ENCODE assay signal across 8 mouse cellular contexts in genomic region chr10:80047041-80047565, GRCm38 (mm10). TPM values are rescaled to one million over a fixed set of nuclear protein-coding genes. Genes with fewer than 3 reads are reported as not detected.
DNase-seq lines count a peak whose midpoint lies in the region; ATAC-seq lines count a peak whose summit lies in the region.

Gpx4 (plus strand) TSS chr10:80047166.

- H3K27me3 ChIP-seq in hindbrain, embryonic 16.5 days (replicated peaks; ENCODE audit: control insufficient read depth, insufficient read depth, low read length): no peaks in the 10 kb centered on the region
- no peaks in the 10 kb centered on the region for H3K27me3 ChIP-seq in liver, embryonic 13.5 days

- peak; percentile 16 for DNase-seq in cerebellum, adult 9-11 months
- no peak for DNase-seq in cerebellum, postnatal 25 days
- no peak for DNase-seq in adrenal gland, adult 2 months
- no peak for DNase-seq in gastrocnemius, adult 18-20 months (ENCODE audit: low spot score)
- no peak for DNase-seq in liver, embryonic 13.5 days
- DNase-seq in right cerebral cortex, postnatal 36 days (ENCODE audit: low spot score in 2 of 2): no peak
- no peak for DNase-seq in spleen, postnatal 4 days (ENCODE audit: low spot score in 2 of 2)

- H3K4me1 ChIP-seq in hindbrain, embryonic 16.5 days (ENCODE audit: control insufficient read depth, insufficient read depth, low read depth, low read length): no peaks in the 10 kb centered on the region; the same call in 1 of the 2 replicates
- H3K4me1 ChIP-seq in liver, embryonic 13.5 days (replicated peaks): peaks cover 69% of the 10 kb centered on the region

- H3K4me2 ChIP-seq in hindbrain, embryonic 16.5 days (ENCODE audit: low read length): no peak within 1 kb of the TSS
- no peak within 1 kb of the TSS for H3K4me2 ChIP-seq in liver, embryonic 13.5 days

- no peak within 1 kb of the TSS for H3K27ac ChIP-seq in hindbrain, embryonic 16.5 days (ENCODE audit: low read depth, low read length)
- no peak within 1 kb of the TSS for H3K27ac ChIP-seq in liver, embryonic 13.5 days

- WGBS in hindbrain, embryonic 16.5 days: 37% methylated on average over 9 of the region's 9 CpGs
- WGBS in liver, embryonic 13.5 days (ENCODE audit: insufficient replicate concordance): 75% methylated on average over 8 of the region's 9 CpGs

- H3K4me3 ChIP-seq in hindbrain, embryonic 16.5 days (ENCODE audit: low read length): no peak within 1 kb of the TSS
- H3K4me3 ChIP-seq in liver, embryonic 13.5 days (replicated peaks): no peak within 1 kb of the TSS

- no peaks in the 10 kb centered on the region for H3K36me3 ChIP-seq in hindbrain, embryonic 16.5 days (ENCODE audit: control insufficient read depth, insufficient read depth, low read length)
- H3K36me3 ChIP-seq in liver, embryonic 13.5 days: no peaks in the 10 kb centered on the region

- H3K9me3 ChIP-seq in hindbrain, embryonic 16.5 days (ENCODE audit: control insufficient read depth, low read length): no peaks in the 10 kb centered on the region
- H3K9me3 ChIP-seq in liver, embryonic 13.5 days (replicated peaks): no peaks in the 10 kb centered on the region

- 0 out of 2 replicates have a peak within 1 kb of the TSS, but pooled peaks have one; percentile 9 for H3K9ac ChIP-seq in hindbrain, embryonic 16.5 days (ENCODE audit: low read depth, low read length)
- no peak within 1 kb of the TSS; the same call in 1 of the 2 replicates for H3K9ac ChIP-seq in liver, embryonic 13.5 days

- no peak for ATAC-seq in hindbrain, embryonic 16.5 days
- no peak for ATAC-seq in liver, embryonic 13.5 days (ENCODE audit: low read depth)

RNA-seq across cellular contexts. Expression of gene Gpx4, which starts in this region (rescaled TPM):
- 1,000 to 10,000 TPM; 1,287 to 1,377 TPM for total RNA-seq in adrenal gland, adult 2 months (2021)
- polyA plus RNA-seq in adrenal gland, adult 2 months (2012; rRNA removed): 1,827 and 2,443 TPM in 2 replicates
- total RNA-seq in gastrocnemius, adult 18-20 months (2021): 100 to 1,000 TPM; 631 to 739 TPM
- 601 and 643 TPM in 2 replicates for polyA plus RNA-seq in hindbrain, embryonic 16.5 days (2015; fragmentation: Nextera tagmentation; extraction: Ambion mirVana)
- polyA plus RNA-seq in liver, embryonic 13.5 days (2015; fragmentation: Nextera tagmentation; extraction: Ambion mirVana): 677 TPM in 2 replicates
